Mouse (Mus musculus) C2C12 (cell line): ENCODE results near the gene Prmt3. TPM values are rescaled to one million over a fixed set of nuclear protein-coding genes. Genes with fewer than 3 reads are reported as not detected.

Experiments
- H3K27me3 ChIP-seq: one replicate; pipeline ENCODE4 v1.6.1; 2011; ENCODE audit not compliant: control insufficient read depth, insufficient read depth, insufficient read length
- H3K36me3 ChIP-seq: one replicate; pipeline ENCODE4 v1.6.1; 2011; ENCODE audit not compliant: control insufficient read depth, insufficient read depth
- H3K4me3 ChIP-seq: one replicate; pipeline ENCODE4 v1.5.1; 2011; ENCODE audit warnings: mild to moderate bottlenecking, control low read depth; ENCODE audit not compliant: poor library complexity, insufficient read depth, severe bottlenecking
- H3K79me2 ChIP-seq: one replicate; pipeline ENCODE4 v1.6.1; 2011; ENCODE audit not compliant: control insufficient read depth, insufficient read depth
- H3K79me3 ChIP-seq: one replicate; pipeline ENCODE4 v1.6.1; 2011; ENCODE audit warnings: low read depth, control low read depth
- H3ac ChIP-seq: one replicate; pipeline ENCODE3; 2011; ENCODE audit warnings: low read depth; ENCODE audit not compliant: control insufficient read depth, insufficient read length
- CEBPB ChIP-seq: IDR thresholded peaks from one replicate; pipeline ENCODE4 v1.6.1; 2011; ENCODE audit warnings: low read depth, mild to moderate bottlenecking, control low read depth, moderate library complexity
- CTCF ChIP-seq: IDR thresholded peaks from one replicate; pipeline ENCODE4 v1.5.1; 2011; ENCODE audit not compliant: control insufficient read depth, insufficient read depth, insufficient read length
- FOSL1 ChIP-seq: IDR thresholded peaks from one replicate; pipeline ENCODE4 v1.8.0; 2011; ENCODE audit warnings: mild to moderate bottlenecking, low read length; ENCODE audit not compliant: poor library complexity, insufficient read depth, severe bottlenecking
- MAX ChIP-seq: IDR thresholded peaks from one replicate; pipeline ENCODE4 v1.6.1; 2011; ENCODE audit warnings: mild to moderate bottlenecking, control low read depth
- MYOD1 ChIP-seq: IDR thresholded peaks from one replicate; pipeline ENCODE4 v1.6.1; 2011; ENCODE audit warnings: low read depth; ENCODE audit not compliant: control insufficient read depth, insufficient read length
- MYOG ChIP-seq: IDR thresholded peaks from one replicate; pipeline ENCODE4 v1.6.1; 2011; ENCODE audit not compliant: control insufficient read depth, insufficient read length; ENCODE audit errors: extremely low read depth
- USF1 ChIP-seq: IDR thresholded peaks from one replicate; pipeline ENCODE4 v1.6.1; 2011; ENCODE audit warnings: low read depth, mild to moderate bottlenecking, control low read depth, moderate library complexity
- polyA plus RNA-seq: library from polyadenylated mRNA; unstranded; fragments of >200 nt; fragmentation: generic; extraction: Trizol; gene quantifications from one replicate; pipeline ENCODE4 v1.2.1, GENCODE M21; 2012; ENCODE audit warnings: missing spikeins

The Prmt3 gene
- polyA plus RNA-seq, 1 experiment, result 29.3 TPM

DNA sequence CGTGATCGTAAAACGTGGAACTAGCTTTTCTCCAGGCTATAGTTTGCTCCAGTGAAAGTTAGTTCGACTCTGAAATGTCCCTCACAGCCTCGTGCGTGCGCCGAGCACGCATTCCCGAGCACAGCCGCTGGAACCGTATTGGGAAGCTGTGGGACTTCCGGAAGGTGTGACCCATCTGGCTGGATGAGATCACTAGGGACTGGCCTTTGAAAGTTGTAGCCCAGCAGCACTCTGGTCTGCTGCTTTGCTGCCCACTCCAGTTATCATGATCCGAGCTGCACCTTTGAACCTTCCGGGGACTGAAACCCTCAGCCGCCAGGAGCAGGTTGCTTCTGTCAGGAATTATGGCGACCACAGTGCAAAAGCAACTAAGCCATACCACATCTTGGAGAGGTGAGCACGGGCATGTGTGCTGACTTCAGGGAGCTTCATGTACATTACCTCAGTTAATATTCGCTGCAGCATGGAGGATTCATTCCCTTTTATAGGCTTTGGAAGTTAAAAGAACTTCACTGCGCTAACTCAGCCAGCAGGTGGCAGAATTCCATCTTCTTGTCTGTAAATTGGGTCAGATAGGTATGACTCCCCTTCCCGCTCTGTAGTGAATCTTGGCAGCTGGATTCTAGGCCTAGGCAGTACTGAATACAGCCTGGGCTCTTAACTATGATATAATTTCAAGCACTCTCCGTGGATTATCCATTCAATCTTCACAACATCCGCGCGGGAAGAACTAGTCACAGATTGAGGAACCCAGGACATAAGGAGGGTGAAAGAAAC, 25.2 kb upstream of the Prmt3 start:
- Histone ChIP-seq H3K79me3 (no peaks in the 10 kb centered on the region), H3K36me3 (no peaks in the 10 kb centered on the region), H3K79me2 (no peaks in the 10 kb centered on the region), H3K27me3 (peaks cover 3% of the 10 kb centered on the region), H3ac (no peak overlapping the region), H3K4me3 (no peak overlapping the region)
- no peak for TF ChIP-seq CTCF
- no peak for TF ChIP-seq USF1
- no peak for TF ChIP-seq FOSL1
- no peak for TF ChIP-seq MYOG
- no peak for TF ChIP-seq MYOD1
- no peak for TF ChIP-seq CEBPB
- no peak for TF ChIP-seq MAX

DNA sequence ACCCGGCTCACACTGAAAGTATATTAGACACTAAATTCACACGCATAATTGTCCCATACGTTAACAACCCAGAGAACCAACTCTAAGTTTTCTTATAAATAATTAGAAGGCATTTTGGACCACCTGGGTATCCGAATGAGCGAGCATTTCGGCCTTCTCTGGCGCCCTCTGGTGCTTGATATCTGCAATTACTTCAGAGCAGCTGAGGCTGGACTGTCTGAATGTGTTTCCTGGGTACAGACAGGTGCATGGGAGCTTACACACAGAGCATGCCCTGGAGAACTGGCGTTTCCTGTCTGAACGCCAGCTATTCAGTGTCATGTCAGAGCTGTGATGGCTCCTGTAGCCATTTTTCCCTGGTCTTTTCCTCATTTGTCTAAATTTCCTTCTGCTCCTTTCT, 23.4 kb upstream of the Prmt3 start:
- no peaks in the 10 kb centered on the region for H3K79me2 ChIP-seq
- no peaks in the 10 kb centered on the region for H3K79me3 ChIP-seq
- H3K36me3 ChIP-seq, result no peaks in the 10 kb centered on the region
- TF ChIP-seq CTCF, result peak; percentile 39
- no peak for TF ChIP-seq CEBPB
- TF ChIP-seq USF1, result no peak
- no peaks in the 10 kb centered on the region for H3K27me3 ChIP-seq
- no peak overlapping the region for H3ac ChIP-seq
- no peak overlapping the region for H3K4me3 ChIP-seq

DNA sequence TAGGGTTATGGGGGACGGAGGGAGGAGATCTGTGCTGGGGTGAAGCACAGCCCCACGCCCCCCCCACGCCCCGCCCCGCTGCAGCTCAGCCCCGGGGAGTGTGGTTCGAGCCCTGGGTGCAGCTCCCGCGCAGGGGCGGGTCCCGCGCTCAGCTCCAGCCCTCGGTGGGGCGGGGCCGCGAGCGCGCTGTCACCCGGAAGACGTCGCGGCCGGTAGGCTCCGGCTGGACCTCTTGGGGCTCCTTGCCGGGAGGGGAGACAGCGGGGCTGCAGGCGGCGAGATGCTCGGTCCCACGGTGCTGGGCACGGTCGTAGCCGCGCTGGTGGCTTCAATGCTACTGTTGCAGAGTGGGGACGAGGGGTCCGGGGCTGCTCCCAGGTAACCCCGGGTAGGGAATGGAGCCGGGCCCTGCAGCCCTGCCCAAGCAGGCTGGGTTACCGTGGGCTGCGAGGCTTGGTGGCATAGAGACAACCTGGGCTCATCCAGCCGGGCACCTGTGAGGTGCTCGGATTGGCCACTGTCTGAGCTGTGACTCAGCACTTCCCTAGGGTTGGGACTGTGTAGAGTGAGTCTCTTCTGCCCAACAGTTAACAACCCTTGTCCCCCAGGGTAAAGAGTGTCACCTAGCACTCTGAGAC, 19.1 kb upstream of the Prmt3 start, which contains the start of gene Htatip2:
Gene Htatip2, plus strand, starts transcription at position 182 of the 638 bp plus-strand sequence.
- Histone ChIP-seq H3K79me3 (no peaks in the 10 kb centered on the region), H3ac (no peak within 1 kb of the TSS)

DNA sequence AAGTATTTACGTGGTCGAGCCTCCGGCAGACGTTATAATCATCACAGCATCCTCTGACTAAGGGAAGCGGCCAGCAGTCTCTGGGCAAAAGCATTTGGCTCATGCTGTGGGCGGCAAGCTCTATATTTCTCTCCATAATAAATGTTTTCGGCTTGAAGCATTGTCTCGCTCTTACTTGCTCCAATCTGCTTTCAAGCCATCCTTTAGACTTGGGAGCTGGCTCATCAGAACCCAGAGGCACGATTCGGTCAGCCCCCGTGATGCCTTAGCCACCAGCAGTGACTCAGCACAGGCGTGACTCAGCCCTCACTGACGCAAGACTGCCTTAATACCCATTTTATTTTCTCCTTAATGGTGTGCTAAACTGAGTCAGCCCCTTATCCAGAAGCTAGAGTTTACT, 15.5 kb upstream of the Prmt3 start:
- no peak overlapping the region for H3K4me3 ChIP-seq
- H3K79me3 ChIP-seq, result no peaks in the 10 kb centered on the region
- TF ChIP-seq MYOG, result no peak
- no peak for TF ChIP-seq MYOD1
- no peak for TF ChIP-seq CTCF
- TF ChIP-seq USF1, result peak; percentile 48
- peak; percentile 91 for TF ChIP-seq CEBPB
- TF ChIP-seq FOSL1, result peak; percentile 82
- peak; percentile 40 for TF ChIP-seq MAX
- no peaks in the 10 kb centered on the region for H3K79me2 ChIP-seq
- no peak overlapping the region for H3ac ChIP-seq
- no peaks in the 10 kb centered on the region for H3K36me3 ChIP-seq
- no peaks in the 10 kb centered on the region for H3K27me3 ChIP-seq

More for the DNA sequence above, 19.1 kb upstream of the Prmt3 start, which contains the start of gene Htatip2:
- Histone ChIP-seq H3K27me3 (no peaks in the 10 kb centered on the region), H3K36me3 (no peaks in the 10 kb centered on the region), H3K79me2 (no peaks in the 10 kb centered on the region), H3K4me3 (peak within 1 kb of the TSS; percentile 6)
- TF ChIP-seq MAX (no peak), CTCF (no peak), MYOG (no peak), MYOD1 (no peak), FOSL1 (no peak), USF1 (no peak), CEBPB (no peak)

DNA sequence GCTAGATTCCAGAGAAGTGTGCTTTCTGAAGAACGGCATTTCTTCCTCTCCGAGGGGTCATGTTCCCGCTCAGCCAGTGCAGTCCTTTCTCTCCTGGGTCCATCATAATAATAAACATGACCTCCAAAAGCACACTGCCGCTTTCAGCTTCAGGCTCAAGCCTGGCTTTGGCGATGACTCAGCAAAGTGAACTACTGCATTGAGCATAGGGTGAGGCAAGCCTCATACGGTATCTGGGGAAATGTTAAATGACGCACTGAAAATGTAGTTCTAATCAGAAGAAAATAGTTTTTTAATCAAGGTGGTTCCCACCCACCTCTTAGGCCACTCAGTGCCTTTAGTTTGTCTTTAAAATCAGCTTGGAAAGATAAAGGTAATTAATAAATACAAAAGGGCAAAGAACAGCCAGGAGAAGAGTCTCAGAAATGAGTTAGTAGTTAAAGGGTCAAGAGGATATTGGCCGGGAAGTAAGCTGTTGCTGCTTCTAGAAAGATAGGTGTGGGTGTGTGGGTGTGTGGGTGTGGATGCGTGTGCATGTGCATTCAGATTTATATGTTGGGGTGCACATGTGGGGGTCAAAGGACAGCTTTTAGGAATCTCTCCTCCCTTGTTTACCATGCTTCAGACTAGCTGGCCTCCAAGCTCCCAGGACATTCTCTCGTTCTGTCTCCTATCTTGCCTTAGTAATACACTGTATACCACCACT, 14.0 kb upstream of the Prmt3 start:
- H3K79me2 ChIP-seq, result no peaks in the 10 kb centered on the region
- no peaks in the 10 kb centered on the region for H3K36me3 ChIP-seq
- no peaks in the 10 kb centered on the region for H3K27me3 ChIP-seq
- H3K4me3 ChIP-seq, result no peak overlapping the region
- TF ChIP-seq FOSL1, result no peak
- no peak for TF ChIP-seq CEBPB
- no peak for TF ChIP-seq MAX
- no peak for TF ChIP-seq USF1
- TF ChIP-seq CTCF, result no peak
- TF ChIP-seq MYOD1, result no peak
- no peak for TF ChIP-seq MYOG
- H3ac ChIP-seq, result no peak overlapping the region
- no peaks in the 10 kb centered on the region for H3K79me3 ChIP-seq

DNA sequence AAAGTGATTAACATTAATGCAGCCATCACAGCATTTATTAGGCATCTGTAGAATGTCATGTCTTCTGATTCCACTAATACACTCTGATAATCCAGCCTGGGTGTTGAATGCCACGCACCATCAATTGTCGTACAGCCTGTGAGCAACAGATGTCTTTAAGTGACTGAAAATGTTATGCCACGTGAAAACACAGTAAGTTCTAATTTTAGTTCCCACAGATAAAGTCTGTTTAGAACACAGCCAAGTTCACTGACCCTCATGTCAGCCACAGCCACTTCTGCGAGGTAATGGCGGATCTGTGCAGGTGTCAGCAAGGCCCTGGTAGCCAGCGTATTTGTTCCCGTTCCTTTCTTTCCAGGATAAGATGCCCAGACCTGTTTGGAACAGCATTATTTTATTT, 12.0 kb upstream of the Prmt3 start:
- H3K36me3 ChIP-seq, result no peaks in the 10 kb centered on the region
- H3K79me2 ChIP-seq, result no peaks in the 10 kb centered on the region
- H3K4me3 ChIP-seq, result no peak overlapping the region
- H3ac ChIP-seq, result no peak overlapping the region
- no peaks in the 10 kb centered on the region for H3K27me3 ChIP-seq
- TF ChIP-seq FOSL1 (no peak), MYOD1 (no peak), USF1 (no peak), MYOG (no peak), CTCF (no peak), CEBPB (no peak), MAX (no peak)
- H3K79me3 ChIP-seq, result no peaks in the 10 kb centered on the region
